Mouse (Mus musculus) large intestine, adult 2 months (tissue): ENCODE results near the gene Hes1. TPM values are rescaled to one million over a fixed set of nuclear protein-coding genes. Genes with fewer than 3 reads are reported as not detected.

Source experiments
- DNase-seq: peaks from one replicate; pipeline ENCODE4 v3.0.0-alpha.2; 2012; ENCODE audit warnings: low read depth, low spot score
- WGBS: fragments of 180-500 bp; shearing (Covaris S2); methylation state at CpG from one replicate; pipeline ENCODE4 v1.1.7; 2018; 5-methylcytosine and 5-hydroxymethylcytosine counted together
- polyA plus RNA-seq: library from polyadenylated mRNA; depleted of rRNA; stranded (reverse); fragments of >200 nt; gene quantifications from 2 replicates; pipeline ENCODE4 v1.2.3, GENCODE M21; 2012

Gene Hes1
- polyA plus RNA-seq, 1 experiment: 56.2 TPM

DNA sequence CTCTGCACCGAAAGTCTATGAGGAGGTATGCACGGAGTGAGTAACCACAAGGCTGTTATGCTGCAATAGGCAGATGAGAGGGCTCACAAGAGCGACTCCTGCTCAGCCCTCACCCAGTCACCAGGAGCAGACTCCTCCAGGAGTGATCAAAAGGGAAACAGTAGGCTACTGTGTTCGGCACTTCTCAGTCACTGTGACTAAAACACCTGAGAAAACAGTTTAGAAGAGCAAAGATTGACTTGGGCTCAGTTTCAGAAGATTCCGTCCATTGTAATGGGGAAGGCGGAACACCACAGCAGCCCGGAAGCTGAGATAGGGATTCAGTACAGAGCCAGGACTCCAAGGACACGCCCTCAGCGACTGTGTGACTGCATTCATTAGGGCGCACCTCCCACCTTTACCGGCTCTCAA, 16.8 kb upstream of the Hes1 start:
- DNase-seq: no peak
- 25% methylated on average over 11 of the region's 11 CpGs for WGBS

DNA sequence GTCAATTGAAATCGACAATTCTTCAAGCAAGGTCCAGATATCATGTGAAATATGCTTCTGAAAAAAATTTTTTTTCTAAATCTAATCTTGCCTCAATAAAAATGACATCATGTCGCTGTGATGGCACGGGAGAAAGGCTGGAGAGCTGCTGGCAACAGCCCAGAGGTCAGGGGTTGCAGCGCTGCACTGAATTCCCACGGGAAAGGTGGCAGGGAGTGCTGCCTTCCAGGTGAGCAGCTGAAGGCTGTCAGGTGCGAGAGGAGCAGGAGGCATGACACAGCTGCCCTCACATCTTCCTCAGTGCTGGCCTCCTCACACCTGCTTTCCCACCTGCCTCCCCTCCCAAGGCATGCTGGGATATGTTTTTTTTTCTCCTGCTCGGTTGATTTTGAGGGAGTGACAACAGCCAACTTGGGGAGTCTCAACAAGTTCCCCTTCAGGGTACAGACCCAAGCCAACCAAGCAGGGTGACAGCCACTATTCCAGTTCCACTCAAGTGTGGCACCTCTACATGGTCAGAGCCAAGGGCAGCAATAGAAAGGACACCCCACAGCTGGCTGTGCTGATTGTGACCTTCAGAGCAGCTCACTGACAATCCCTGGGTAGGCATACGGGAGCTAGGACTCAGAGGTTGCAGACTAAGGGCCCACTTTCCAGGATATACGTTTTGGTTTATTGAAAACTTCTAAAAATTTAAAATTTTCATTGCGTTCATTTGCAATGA, 13.3 kb upstream of the Hes1 start:
- DNase-seq: no peak
- 27% methylated on average over 10 of the region's 10 CpGs for WGBS

DNA sequence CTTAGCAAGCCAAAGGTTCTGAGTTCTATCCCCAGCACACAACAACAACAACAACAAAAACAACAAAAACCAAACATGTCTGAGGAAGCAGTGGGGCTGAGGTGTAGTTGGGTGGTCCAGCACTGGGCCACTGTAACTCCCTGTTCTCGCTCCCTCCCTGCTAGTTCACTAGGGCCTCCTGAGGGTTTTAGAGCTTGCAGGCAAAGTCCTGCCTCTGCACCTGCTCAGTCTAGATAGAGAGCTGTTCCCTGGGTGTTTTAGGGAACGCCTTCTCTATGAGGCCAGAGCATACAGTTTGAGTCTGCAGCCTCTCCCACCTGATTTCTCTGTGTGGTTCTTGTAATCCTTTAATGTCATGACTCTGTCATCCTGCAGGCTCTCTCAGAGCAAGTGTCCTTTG, 11.9 kb upstream of the Hes1 start:
- WGBS: 51% methylated on average over 2 of the region's 2 CpGs
- DNase-seq: no peak

DNA sequence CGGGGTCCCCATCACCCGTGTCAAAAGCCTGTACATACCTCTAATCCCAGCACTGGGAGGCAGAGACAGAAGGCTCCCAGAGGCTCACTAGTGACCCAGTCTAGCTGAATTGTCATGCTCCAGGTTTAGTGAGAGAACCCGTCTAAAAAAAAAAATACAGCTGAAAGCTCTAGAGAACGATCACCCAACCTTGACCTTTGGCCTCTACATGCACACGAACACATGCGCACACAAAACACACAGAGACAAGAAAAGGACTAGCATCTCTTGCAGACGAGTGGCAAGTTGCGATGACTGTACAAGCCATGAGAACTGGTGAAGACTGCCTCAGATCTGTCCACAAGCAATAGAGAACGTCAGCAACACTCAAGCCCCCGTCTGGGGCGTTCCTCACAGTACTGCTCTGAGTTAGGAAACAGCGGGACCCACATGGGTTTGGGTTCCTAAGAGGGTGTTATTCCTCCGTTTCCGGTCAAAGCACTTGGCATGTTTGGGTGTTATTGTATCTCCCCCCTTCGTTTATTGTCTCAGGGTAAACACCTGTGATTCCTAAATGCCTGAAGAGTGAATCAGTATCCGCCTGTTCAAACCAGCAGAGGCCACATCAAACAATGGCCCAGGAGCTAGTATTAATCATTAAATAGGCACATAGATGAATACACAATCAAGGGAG, 11.2 kb upstream of the Hes1 start:
- WGBS: 25% methylated on average over 16 of the region's 16 CpGs
- no peak for DNase-seq

DNA sequence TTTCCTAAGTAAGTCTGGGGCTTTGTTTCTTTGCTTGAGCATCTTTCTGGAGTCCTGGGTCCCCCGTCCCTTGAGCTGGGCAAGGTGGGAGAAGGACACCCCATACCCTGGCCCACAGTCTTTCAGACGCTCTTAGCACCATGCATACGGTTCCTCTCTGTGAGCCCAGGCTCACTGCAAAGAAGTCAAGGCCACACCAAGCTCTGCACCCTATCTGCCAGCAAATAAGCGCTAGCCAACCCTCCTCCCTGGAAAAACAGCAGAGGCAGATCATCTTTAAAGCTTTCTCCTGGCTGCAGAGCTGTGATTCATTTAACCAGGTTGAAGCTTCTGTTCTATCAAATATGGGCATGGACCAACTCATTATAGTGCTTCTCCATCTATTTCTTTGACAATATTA, 9.6 kb upstream of the Hes1 start:
- 66% methylated on average over 4 of the region's 4 CpGs for WGBS
- no peak for DNase-seq

DNA sequence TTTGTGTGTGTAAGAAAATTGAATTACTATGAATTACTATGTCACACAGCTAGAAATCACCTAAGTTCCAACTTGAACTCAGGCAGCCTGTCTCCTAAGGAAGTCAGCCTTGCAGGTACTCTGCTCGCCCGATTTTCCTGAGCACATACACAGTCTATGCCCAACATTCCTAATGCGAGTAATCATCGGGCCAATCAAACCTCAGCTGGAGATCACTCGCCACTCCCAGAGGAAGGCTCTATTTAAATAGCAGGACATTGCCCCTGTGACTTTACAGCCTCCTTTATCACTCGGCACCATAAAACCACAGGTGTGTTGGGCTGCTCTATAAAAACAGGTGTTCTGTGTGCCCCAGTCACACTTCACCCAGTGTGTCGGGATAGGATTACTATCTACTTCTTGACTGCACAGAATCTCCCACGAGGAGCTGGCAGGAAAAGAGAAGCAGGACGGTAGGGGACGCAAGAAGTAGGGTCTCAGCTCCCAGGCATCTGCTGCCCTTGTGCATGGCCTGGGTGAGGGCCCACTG, 8.8 kb upstream of the Hes1 start:
- 24% methylated on average over 10 of the region's 10 CpGs for WGBS
- DNase-seq: no peak

DNA sequence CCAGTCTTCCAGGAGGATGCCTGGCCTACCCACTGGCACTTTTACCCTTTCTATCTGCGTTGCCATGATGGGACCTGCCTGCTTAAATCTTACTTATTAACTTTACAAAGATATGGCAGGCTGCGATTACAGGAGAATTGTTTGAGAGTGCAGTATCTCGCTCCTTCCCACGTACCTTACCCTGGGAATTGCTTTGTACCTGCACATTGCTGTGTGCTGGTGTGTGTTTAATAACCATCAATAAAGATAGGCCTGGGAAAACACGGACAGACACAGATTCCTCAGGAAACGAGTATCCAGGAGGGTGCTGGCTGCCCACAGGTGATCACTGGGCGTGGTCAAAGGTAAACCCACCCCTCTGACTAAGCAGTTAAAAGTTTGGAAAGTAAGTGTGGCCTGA, 8.3 kb upstream of the Hes1 start:
- DNase-seq: no peak
- WGBS: 35% methylated on average over 7 of the region's 7 CpGs

DNA sequence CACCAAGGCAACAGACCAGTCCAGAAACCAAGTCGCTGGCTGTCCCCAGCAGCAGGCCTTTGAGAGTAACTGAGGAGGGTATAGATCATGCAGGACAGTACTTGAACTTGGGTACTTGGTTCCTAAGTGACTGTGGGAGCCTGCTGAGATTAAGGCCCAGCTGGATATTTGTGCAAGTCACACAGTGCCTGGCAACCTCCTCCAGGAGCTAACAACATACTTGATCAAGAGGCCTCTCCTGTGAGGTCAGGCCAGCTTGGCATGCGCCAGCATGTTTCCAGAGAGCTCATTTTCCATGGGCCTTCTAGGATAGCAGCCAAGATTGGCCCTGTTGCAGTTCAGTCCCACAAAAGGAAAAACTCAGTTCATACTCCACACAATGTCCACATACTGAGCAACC, 7.3 kb upstream of the Hes1 start:
- 49% methylated on average over 2 of the region's 2 CpGs for WGBS
- no peak for DNase-seq

DNA sequence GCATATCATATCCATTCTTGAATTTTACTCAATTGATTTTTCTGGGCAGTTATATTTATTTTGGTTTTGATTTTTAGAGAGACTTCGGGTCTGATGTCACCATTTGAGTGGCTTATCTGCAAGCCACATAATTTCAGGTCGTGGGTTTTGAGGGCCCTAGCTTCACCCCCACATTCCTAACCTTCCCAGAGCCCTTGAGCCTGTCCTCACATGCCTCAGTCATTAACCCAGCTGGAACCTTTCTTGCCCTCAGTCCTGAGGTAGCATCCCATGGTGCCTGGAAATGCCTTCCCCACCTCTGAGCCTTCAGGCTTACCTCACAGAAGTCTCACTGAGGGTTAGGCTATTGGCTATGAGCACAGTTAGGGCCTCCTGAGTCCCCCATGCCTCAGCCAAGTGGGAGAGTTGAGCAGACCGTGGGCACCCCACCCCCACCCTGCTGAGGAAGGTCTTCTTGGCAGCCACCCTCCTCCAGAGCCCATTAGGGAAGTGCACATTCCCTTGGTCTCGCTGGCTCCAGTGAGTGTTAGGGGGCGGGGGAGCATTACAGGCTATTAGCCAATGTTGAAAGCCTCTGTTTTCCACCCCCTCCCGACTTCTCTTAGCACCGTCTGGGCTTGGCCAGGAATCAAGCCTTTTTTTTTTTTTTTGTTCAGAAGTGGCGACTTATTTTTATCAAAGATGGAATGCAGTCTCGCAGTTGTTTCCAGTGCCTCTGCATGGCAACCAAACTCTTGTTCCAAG, 5.0 kb upstream of the Hes1 start:
- 16% methylated on average over 9 of the region's 9 CpGs for WGBS
- no peak for DNase-seq

DNA sequence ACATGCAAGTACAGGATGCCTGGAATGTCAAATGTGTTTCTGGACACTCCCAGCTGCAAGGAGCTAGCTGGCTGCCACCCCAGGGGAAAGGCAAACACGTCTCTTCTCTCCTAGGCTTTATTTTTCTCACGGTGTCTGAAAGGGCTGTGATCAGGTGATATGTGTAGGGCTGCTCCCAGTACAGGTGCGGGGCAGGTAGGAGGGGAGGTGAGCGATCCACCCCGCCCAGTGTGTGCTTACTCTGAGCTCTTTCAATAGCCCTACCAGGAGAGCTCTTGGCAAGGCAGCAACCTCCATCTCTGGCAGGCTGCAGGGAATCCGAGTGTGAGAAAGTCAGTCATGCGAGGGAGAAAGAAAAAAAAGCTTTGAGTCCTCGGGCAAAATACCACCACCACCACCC, 3.8 kb upstream of the Hes1 start:
- 19% methylated on average over 8 of the region's 8 CpGs for WGBS

DNA sequence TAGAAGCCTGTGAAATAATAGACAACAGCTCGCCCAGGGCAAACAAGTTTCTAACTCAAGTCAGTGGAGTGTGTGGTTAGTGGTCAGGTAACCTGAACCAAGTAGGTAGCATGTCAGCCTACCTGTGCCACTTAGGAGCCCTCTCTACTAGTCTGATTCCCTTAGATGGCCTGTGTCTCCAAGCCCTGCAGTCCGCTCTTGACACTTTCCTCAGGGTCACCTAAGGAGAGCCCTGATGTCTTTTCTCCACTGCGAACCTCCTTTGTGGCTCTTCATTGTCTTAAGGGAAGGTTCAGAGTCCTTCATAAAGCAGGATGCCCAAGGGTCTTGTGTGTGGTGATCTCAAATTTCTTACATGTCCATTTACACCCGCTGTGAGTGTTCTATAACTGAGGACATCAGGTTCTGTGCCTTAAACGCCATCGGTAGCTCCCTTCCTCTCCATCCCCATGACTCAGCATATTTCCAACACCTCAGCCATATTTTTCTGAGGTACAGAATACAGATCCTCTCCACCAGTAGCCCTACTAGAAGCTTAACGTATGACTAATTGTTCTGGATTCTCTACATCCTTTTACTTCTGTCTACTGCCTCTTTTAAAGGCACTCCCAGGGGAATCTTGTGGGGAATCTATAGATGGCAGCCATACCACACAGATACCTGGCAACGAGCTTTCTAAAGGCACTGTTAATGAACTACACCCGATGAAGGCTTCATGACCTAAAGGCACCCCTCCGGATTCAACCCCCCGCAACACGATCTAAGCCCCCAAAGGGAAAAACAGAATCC, 1.7 kb upstream of the Hes1 start:
- 22% methylated on average over 12 of the region's 12 CpGs for WGBS
- no peak for DNase-seq

More for the DNA sequence above, 3.8 kb upstream of the Hes1 start:
- no peak for DNase-seq

DNA sequence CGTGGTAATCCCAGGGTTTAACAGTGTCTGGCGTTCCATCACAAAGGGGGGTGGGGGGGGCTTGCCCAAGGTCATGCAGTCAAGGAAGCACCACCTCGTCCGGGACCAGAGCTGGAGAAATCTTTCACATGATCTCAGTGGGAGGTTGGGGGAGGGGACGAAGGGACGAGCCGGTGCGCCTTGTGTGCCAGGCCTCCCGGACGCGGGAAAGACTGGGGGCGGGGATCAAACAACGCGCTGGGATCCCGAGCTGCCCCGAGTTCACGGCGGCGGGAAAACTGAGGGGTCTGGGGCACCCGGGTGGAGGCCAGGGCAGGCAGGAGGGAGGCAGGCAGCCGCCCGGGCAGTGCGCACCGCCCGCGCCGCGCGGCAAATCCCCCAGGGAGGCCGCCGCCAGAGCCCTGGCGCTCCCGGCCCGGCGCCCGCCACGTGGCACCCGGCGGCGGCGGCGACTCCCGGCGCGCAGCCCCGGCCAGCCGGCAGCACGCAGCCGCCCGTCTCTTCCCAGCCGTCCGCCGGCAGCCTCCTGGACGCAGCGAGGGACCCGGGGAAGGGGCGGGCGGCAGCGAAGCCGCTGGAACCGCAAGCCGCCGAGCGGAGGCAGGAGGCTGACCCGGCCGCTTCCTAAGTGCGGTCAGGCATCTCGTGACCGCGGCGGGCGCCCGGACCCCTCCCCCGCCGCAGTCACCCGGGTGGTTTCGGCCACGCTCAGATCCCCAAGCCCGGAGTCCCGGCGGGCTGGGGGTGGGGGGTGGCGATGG, 883 bp upstream of the Hes1 start:
- 1% methylated on average over 63 of the region's 82 CpGs for WGBS
- no peak for DNase-seq

DNA sequence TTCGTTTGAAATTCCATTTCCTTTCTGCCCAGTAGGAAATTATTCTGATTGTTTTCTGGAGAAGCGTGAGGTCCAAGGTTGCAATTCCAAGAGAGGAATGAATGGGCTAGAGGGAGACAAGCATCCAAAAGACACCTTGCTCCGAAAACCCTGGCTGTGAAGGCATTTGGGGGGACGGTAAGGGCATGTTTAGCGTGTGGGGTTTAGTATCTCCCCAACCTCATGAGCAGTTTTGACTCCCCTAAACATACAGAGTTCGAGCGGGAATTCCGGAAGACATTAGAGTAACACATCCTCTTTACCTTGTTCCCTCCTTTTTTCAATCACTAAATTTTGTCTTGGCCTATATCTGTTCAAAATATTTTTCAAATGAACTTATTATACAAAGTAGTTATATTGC, 429 bp downstream of the Hes1 start:
- no peak for DNase-seq
- 2% methylated on average over 8 of the region's 8 CpGs for WGBS

DNA sequence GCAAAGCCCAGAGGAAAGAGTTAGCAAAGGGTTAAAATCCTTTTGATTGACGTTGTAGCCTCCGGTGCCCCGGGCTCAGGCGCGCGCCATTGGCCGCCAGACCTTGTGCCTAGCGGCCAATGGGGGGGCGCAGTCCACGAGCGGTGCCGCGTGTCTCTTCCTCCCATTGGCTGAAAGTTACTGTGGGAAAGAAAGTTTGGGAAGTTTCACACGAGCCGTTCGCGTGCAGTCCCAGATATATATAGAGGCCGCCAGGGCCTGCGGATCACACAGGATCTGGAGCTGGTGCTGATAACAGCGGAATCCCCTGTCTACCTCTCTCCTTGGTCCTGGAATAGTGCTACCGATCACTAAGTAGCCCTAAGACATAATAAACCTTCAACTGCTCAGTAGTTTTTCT, 893 bp downstream of the Hes1 start:
- under 1% methylated on average over 21 of the region's 21 CpGs for WGBS
- no peak for DNase-seq

DNA sequence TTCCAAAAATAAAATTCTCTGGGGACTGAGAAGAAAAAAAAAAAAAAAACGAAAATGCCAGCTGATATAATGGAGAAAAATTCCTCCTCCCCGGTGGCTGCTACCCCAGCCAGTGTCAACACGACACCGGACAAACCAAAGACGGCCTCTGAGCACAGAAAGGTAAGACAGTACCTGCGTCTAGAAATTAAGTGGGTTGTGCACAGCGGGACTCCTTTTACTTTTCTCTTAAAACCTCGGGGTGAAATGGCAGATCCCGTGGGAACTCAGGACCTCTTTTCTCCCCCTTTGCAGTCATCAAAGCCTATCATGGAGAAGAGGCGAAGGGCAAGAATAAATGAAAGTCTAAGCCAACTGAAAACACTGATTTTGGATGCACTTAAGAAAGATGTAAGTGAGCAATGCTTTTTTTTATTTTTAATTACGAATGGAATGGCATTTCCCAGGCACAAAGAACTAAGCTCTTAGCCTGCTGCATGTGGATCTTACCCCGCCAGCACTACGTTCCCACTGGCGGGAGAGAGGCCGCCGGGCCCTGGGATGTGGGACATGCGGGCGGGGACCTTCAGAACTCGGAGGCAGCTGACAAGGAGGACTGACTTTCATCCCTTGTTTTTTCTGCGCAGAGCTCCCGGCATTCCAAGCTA, 1.5 kb downstream of the Hes1 start:
- no peak for DNase-seq
- WGBS: under 1% methylated on average over 21 of the region's 21 CpGs

DNA sequence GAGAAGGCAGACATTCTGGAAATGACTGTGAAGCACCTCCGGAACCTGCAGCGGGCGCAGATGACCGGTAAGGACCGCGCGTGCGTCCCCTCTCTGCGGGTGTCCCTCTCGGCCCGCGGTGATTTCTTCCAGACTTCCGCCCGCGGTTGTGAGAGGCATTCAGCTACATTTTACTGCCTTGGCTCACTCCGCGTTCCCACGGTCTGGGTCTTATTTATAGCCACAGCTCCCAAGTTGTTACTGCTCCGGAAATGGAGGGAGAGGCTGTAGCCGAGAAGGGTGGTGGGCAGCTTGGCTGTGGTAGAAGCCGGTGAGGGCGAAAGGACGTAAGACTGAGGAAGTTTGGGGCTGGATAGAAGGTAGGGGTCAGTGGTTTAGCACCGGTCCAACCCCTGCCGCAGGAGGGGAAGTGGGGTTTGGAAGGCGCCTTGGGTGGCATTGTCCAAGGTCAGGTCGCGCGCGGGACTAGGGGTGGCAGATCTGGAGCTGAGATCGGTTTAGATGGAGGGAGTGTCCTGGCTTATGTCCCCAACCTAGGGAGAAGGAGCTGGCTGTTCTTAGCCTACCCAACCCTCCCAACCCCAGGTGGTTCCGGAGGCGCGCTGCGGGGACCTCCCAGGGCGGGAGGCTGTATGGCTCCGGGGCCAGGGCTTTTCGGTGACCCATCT, 2.1 kb downstream of the Hes1 start:
- under 1% methylated on average over 38 of the region's 38 CpGs for WGBS
- no peak for DNase-seq

DNA sequence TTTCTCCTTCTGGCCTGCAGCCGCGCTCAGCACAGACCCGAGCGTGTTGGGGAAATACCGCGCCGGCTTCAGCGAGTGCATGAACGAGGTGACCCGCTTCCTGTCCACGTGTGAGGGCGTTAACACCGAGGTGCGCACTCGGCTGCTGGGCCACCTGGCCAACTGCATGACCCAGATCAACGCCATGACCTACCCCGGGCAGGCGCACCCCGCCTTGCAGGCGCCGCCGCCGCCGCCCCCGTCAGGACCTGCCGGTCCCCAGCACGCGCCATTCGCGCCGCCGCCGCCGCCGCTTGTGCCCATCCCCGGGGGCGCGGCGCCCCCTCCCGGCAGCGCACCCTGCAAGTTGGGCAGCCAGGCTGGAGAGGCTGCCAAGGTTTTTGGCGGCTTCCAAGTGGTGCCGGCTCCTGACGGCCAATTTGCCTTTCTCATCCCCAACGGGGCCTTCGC, 2.7 kb downstream of the Hes1 start:
- under 1% methylated on average over 46 of the region's 46 CpGs for WGBS
- no peak for DNase-seq
